Mouse (Mus musculus) urinary bladder, postnatal 25 days (tissue): ENCODE results near the gene Pgpep1.
A peak's percentile ranks its signal among the peaks of the same experiment; 100 is the strongest.

Experiments used
- DNase-seq: peaks from one replicate; pipeline ENCODE4 v3.0.0; 2022; ENCODE audit warnings: low spot score

The Pgpep1 gene

DNA sequence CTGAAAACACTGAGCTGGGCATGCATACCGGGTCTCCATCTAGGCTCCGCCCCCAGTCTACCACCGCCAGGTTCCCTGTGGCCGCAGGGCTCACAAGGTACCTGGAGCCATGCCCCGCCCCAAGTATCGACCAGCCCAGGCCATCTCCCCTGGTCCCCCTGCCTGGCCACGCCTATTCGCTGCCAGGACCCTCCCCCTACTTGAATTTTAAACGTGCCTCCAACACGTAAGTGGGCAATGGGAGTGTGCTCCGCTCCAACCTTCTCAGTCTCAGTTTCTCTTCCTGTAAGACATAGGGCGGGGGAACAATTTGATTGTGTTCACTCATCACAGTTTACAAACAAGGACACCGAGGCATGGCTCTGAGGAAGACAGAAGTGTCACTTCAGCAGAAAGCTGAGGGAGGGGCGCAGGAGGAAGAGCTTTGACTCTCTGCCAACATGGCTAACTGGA, at the start of gene Pgpep1:
Pgpep1 (minus strand) TSS at position 116 of the 453 bp plus-strand sequence.
- no peak for DNase-seq

DNA sequence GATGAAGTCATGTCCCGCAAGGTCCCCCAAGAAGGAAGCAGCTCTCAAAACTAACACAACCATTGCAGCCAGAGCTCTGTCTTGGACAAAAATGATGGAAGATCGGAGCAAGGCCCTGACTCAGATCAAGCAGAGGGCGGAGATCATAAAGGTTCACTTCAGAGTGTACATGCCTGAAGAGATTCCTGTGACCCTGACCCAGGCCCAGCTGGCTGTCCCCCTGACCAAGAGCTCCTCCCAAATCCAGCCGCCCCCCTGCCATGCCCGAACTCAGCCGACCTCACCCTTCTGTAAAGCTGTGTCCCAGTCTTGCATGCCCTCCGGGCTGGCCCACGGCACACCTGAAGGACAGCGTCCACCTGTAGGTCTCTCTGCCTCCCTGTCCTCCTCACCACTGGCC, 49.6 kb upstream of the Pgpep1 start:
- DNase-seq: no peak

DNA sequence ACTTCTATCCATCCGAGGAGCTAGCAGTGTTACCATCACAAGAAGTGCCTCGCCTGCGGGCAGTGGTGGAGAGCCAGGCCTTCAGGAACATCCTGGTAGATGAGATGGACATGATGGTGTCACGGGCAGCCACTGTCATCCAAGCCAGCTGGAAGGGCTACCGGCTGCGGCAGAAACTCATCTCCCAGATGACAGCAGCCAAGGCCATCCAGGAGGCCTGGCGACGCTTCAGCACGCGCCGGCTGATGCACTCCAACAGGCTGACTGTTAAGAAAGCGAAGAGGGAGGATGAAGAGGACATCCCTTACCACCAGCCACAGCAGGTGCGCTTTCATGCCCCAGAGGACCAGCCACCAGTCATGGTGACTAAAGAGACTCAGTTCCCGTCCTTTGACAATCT, 48.1 kb upstream of the Pgpep1 start:
- DNase-seq: no peak

DNA sequence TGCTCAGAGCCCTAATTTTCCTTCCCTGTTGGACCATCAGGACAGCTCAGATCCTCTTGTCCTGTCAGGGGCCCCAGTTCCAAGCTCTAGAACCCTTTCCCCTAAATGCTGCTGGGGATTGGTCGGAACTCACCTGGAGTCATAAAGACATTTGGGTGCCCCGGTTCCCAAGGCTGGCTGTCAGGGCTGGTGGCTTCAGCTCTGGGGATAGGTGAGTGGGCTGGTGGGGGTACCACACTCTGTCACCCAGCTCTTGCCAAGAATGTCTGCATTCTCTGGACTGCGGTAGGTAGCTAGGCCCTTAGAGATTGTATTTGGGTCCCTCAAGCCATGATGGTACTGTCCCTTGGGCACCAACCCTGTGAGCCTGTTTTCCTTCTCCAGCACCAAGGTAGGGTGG, 43.1 kb upstream of the Pgpep1 start, which contains the start of gene Iqcn:
Iqcn (plus strand) TSS at position 171 of the 400 bp plus-strand sequence.
- DNase-seq: no peak

DNA sequence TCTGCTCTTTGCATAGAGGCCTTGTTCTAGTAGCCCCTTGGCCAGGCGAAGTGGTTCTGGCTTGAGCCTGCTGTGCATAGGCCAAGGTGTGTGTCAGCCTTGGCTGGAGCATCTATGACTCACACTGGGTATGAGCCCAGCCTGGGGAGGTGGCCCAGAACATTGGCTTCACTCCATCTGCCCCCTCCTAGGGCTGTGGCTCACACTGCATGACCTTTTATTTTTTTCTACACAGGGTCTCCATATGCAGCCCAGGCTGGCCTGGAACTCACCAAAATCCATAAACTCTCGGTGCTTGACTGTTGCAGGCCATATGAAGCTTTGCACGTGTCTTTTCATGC, 42.6 kb upstream of the Pgpep1 start:
- peak; percentile 70 for DNase-seq

DNA sequence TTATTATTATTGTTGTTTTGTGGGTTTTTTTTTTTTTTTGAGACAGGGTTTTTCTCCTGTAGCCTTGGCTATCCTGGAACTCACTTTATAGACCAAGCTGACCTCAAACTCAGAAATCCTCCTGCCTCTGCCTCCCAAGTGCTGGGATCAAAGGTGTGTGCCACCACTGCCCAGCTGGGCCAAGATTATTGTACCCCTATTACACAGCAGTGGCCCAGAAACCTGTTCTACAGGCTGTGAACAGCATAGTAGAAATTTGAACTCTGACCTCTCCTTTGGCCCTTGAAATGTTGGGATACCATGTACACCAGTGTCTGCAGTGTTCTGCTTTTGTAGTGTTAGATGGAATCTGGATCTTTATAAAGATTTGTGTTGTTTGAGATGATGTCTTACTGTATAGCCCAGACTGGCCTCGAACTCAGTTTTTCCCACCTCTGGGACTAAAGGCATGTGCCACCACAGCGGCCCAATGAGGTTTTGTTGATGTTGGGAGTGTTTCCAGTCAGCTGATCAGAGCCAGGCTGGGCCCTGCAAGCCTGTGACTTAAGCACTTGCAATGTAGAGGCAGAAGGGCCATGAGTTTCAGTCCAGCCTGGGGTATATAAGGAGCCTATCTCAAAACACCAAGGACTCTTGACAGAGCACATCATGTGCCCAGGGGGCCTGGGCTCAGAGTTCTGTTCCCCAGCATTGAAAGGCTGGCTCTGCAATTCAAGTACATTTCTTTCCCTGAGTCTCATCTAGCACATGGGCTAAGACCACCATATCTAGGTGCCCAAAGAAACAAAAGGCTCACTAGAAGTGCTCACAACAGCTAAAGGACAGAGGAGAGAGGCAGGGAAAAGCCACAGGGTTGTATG, 42.0 kb upstream of the Pgpep1 start:
- DNase-seq: no peak

DNA sequence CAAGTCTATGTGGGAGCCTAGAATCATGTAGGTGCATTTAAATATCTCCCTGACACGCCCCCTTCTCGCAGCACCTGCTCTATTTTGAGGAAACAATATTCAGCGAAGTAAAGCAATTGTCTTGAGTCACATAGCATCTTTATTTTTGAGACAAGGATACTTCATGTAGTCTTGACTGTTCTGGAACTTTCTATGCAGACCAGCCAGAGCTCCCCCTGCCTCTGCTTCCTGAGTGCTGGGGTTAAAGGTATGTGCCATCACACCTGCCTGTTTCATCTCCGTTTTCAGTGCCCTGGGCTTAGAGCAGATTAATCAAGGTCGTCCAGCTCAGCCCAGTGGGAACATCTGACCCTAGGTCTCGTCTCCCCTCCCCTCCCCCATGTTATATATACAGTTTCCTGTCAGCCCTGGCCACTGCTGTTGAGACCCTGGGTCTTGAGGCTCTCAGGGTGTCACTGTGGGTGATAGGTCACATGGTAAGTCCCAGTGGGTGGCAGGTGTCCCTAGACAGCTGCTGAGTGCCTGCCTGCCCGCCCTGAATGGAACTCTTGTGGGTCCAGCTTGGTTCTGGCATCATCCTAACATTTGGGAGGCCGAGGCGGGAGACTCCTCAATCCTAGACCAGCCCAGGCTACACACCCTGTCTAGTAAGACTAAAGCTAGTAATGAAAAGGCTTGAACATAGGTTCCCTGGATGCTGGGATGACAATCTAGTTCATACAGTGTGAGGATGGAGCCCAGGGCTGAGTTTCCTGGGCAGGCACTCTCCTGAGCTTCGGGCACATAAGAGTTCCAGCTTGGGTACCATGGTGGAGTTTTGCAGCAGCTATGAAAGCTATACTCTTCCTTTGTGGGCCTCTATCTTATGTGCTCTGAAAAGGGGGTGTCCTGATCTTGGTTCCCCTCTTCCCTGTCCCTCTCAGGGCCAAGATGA, 41.1 kb upstream of the Pgpep1 start:
- DNase-seq: no peak

DNA sequence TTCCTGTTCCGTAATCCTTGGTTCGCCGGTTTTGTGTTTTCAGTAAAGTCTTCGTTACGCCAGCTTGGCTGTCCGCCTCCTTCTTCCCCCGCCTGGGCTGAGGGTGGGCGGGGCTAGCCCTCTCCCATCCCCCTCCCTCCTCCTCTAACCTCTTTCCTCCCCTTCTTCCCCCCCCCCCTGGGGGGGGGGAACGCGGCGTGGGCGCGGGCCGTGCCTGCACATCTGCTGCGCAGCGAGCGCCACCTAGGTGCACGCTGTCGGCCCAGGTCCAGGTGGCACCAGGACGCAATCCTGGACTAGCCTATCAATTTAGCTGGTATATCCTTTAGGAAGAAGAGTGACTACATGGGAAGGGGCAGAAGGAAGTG, 40.4 kb upstream of the Pgpep1 start:
- DNase-seq: peak; percentile 82

DNA sequence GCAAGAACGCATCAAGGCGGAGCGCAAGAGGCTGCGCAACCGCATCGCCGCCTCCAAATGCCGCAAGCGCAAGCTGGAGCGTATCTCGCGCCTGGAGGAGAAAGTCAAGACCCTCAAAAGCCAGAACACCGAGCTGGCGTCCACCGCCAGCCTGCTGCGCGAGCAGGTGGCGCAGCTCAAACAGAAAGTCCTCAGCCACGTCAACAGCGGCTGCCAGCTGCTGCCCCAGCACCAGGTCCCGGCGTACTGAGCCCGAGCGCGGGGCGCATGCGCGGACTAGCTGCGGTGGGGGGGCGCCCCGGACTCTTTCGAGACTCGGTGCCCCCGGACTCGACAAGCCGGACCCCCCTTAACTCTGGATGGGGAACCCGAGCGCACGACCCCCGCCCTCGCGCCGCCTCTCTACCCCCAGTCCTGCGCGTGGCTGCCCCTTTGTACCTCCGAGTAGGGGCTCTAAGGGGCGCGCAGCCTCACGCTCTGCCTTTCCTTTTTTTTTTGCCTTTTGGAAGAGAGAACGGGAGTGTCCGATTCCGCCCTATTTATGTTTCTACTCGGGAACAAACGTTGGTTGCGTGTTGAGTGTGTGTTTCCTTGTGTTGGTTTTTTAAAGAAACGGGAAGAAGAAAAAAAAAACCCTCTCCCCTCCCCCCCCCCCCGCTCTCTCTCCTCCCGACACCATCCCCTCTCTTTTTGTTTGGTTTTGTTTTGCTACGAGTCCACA, 39.8 kb upstream of the Pgpep1 start:
- peak; percentile 73 for DNase-seq

DNA sequence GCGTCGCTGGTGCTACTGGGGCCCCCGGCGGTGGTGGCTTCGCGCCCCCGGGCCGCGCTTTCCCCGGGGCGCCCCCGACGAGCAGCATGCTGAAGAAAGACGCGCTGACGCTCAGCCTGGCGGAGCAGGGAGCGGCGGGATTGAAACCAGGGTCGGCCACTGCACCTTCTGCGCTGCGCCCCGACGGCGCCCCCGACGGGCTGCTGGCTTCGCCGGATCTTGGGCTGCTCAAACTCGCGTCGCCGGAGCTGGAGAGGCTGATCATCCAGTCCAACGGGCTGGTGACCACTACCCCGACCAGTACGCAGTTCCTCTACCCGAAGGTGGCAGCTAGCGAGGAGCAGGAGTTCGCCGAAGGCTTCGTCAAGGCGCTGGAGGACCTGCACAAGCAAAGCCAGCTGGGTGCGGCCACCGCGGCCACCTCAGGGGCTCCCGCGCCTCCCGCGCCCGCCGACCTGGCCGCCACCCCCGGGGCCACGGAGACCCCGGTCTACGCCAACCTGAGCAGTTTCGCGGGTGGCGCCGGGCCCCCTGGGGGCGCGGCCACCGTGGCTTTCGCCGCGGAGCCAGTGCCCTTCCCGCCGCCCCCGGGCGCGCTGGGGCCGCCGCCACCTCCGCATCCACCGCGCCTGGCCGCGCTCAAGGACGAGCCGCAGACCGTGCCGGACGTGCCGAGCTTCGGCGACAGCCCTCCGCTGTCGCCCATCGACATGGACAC, 39.1 kb upstream of the Pgpep1 start:
- DNase-seq: no peak

DNA sequence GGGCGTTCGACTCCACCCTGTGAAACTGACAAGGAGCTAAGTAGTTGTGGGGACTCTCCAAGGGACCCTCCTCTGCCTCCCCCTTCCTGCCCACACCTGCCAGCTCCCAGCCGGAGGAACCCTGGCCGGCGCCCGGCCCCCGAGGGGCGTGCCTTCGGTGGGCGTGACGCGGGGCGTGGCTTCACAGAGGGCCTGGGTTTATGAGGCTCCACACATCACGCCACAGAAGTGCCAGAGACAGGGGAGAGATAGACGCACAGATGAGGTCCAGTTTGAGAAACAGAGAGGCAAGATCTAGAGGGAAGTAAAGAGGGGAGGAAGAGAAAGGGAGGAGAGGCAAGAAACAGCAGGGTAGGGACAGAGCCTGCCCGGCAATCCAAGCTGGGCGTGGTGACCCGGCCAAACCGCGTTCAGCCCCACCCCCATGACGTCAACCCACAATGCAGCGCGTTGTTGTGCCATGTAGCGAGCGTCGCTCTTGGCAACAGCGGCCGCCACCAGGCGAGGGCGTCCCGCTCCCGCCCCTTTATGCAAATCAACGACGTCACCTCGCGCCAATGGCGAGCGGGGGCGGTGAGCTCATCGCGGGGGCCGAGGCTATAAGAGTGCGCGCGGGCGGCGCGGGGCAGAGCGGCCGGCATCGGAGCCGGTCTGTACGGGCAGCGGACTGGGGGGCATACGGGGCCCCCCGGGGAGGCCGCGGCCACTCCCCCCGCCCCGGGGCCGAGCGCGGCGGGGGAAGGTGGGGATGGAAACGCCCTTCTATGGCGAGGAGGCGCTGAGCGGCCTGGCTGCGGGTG, 38.3 kb upstream of the Pgpep1 start, which contains the start of gene Jund:
Jund (plus strand) TSS at position 640 of the 800 bp plus-strand sequence.
- DNase-seq: peak; percentile 99

DNA sequence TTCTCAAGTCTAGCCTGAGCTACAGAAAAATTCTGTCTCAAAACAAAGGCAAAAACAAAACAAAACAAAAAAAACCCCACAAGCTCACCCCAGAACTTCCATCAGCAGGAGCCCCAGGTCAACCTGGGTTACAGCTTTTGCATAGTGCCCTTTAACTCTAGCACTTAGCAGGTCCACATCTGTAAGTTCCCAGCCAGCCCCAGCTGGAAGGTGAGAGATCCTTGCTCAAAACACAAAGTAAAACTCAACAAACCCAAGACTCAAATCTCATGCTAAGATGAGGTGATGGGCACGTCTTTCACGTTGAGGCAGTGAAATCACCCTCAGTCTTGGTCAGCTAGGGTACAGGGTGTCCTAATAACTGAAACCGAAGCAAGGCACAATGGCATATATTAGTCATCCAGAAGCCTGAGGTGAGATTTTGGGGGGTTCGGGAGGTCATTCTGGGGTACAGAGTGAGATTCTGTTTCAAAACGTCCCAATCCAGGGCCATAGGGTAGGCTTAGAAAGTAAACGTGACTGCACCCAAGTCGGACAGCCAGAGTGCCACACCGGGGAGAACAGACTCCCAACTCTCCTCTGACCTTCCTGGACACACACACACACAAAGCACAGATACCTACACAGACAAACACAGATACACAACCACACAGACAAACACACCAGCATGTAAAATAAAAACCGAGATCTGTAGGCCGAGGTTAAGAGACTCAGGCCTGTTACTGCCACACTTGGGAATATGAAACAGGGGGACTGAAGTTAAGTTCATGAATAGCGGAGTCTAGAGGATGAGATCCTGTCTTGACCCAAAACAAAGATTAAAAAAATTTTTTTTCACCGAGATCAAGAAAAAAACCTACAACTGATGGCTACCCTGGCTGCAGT, 37.4 kb upstream of the Pgpep1 start:
- DNase-seq: no peak

DNA sequence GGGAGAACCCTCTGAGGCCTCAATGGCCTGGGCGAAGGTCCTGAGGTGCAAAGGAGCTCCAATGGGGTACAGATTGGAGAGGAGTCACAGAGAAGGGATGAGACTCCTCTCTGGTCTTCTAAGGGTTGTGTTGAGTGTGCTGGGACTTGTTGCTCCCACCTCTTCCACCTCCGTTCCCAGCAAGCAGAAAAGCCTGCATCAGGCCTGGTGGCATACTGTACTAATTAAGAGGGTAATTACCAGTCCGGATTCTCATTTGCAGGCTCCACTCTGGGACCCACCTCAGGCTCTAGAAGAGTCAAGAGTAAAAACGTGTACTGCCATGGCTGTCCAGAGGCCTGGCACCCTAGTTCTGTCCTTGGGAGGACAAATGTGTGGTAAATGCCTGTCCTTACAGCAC, 36.8 kb upstream of the Pgpep1 start:
- DNase-seq: no peak

DNA sequence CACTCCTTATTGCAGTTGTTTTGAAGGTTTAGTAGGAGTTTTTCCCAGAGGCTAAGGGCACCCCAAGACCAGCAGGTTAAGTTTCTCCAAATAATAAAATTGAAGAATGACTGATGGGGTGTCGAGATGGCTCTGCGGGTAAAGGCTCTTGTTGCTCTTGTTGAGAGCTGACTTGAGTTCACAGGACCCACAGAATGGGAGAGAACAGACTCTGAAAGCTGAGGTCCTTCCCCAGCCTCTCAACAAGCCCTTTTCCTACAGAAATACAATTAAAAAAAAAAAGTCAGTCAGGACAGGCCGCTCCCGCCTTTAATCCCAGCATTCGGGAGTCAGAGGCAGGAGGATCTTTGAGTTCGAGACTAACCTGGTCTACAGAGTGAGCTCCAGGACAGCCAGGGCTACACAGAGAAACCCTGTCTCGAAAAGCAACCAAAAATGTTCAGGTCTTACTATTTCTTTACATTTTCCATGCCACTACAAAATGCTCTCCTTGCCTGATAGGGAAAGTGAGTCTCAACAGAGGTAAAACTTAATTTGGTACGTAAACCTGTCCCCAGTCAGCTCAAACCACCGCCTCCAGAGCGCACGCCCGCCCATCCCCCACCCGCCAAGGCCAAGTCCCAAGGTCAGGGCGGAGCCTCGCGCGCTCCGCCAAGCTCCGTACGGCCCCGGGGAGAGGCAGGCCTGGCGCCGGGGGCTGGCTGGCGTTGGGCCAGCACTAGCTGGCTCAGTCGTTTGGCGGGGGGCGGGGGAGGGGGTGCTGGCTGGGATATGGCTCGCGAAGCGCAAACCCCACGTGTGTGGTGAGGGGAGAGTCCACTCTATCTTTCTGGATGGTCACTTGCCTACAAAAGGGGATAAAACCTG, 36.1 kb upstream of the Pgpep1 start:
- DNase-seq: peak; percentile 68

DNA sequence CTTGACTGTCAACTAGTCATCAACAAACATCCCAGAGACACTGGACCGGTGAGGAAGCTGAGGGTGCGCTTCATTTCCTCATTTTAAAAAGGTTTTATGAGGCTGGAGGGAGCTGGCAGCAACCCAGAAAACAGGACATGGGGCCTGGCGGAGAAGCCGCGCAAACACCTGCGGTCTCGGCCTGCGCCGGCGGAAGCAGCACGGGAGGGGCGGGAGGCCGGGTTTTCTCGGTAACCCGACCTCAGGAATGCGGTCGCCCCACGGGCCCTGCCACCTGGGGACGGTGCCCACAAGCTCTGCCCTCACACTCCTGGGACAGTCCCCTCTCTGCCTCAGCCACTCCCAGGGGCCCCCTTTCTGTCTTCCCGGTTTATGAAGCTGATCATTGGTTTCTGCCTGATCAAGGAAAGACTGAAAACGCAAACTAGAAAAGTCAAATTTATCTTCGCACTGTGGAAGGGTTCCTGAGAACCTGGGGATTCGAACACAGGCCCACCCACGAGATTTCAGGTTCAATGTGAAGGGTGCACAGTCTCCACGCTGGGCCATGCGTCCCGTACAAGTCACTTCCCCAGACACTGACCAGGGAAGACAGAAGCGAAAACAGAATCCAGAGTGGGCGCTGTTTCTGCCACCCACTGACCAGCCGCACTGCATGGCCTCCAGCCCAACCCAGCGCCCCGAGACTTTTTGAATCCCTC, 35.3 kb upstream of the Pgpep1 start:
- DNase-seq: peak; percentile 57

DNA sequence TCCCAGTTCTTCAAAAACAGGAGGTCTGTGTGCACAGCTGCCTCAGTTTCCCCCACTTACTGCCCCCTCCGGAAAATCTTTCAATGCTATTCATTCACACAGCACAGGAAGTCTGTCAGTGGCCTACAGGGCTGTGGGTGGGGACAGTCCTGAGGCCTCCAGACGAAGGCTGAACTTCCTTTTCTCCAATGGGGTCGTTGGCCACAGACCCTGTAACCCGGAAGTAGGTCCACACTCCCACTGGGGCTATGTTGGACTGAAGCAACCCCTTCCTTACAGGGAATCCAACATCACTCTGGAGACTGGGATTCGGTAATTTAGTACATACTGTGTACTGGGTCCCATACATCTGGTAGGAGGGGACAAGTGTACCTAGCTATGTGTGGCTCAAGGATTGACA, 33.4 kb upstream of the Pgpep1 start:
- DNase-seq: no peak

DNA sequence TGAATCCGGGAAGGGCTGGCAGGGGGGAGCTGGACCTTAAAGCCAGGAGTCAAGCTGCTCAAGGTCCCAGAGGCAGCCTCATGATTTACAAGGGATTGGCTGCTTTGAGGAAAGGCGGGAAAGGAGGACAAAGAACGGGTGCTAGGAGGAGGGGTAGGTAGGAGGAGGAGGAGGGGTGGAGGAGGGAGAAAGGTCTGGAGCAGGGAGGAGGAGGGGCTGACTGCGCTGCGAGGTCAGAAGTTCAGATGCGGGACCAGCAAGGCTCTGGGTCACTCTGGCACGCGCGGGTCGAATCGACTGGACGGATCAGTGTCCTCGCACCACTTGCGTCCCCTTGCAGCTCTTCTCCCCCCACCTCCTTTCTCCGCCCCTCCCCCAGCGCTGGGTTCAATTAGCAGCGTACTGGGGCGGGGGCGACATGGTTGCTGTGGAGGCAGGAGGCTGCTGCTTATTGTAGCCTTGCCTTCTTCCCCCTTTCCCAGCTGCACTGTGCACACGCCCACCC, 31.6 kb upstream of the Pgpep1 start:
- no peak for DNase-seq

DNA sequence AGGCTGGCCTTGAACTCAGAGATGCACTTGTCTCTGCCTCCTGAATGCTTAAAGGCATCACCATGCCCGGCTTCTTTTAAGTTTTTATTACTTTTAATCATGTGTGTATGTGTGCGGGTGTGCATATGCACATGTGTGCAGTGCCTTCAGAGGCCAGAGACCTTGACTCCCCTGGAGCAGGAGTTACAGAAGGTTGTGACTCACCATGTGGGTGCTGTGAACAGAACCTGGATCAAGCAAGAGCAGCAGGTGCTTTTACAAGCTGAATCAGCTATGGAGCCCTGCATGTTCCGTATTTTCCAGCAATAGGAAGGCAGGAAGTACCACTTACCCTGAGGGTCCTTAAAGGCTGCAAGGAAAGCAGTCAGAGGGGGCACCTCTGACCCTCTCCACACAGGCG, 31.0 kb upstream of the Pgpep1 start:
- DNase-seq: no peak
